Mouse (Mus musculus): ENCODE measurements around the gene Gm17349.

- no peak for TF ChIP-seq POLR2A (IDR thresholded peaks at IDR 0.05; ENCODE audit: low read depth, low read length)
- TF ChIP-seq CTCF (IDR thresholded peaks at IDR 0.05; ENCODE audit: extremely low read depth, insufficient read length, insufficient replicate concordance, low read depth, low read length): no peak
Observed at GRCm38 (mm10) chr15:99684156-99684555, 21.1 kb downstream of the Gm17349 start.

Data from small intestine, adult 2 months (tissue).